Mouse (Mus musculus): ENCODE results near the gene Gm11937.
"Not testable (repeated sequence)": the region's sequence is repeated elsewhere in the genome, so short reads cannot be mapped to it uniquely, and the experiment has no call there.

Gene Gm11937

DNA sequence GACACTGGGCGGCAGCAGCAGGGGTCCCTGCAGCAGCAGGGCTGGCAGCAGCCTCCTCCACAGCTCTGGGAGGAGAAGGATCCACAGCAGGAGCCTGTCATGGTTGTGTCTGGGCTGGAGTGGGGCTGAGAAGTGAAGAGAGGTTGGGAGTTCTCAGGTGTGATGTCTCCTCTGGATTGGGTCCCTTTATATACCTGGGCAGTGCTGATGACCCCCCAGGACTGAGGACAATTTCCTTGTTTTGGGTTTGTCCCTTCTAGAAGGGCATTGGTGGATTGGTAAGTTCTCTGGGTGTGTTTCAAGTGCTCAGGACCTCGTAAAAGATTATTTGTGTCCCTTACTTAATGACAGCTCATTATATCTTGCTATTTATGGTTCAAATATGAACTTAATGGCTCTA, at the start of gene Gm11937:
Gene Gm11937, minus strand, starts transcription at position 101 of the 400 bp plus-strand sequence.
- DNase-seq = not testable (repeated sequence)

DNA sequence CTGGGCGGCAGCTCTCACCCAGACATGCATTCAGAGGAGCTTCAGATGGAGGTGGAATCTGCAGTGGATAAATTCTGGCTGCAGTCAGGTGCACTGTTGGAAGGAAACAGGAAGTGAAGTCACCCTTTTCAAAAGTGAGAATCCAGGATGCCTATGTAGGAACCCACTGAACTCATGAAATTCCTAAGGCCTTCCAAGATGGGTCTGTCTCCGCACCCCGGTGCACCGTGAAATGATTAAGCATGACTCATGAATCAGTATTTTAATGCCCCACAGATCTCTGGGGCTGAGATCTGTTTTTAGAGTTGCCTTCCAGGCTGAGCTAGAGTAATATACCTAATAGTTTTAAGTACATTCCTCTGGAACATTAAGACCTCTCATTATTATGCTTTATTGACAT, 49.3 kb upstream of the Gm11937 start:
- no peak for DNase-seq

DNA sequence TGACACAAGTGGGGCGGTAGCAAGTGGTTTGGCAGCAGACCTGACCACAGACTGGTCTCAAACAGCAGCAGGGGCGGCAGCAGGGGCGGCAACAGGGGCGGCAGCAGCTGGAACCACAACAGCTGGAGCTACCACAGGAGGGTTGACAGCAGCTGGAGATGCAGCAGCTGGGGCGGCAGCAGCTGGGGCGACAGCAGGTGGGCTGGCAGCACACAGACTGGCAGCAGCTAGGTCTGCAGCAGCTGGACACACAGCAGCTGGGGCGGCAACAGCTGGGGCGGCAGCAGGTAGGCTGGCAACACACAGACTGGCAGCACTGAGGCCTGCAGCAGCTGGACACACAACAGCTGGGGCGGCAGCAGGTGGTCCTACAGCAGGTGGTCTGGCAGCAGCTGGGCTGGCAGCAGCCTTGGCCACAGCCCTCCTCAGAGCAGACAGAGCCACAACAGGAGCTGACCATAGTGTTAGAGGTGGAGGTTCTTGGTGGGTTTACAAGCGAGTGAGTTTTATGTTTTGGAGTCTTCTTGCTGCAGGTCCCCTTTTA, 48.5 kb upstream of the Gm11937 start, which contains the start of gene Gm11563:
Gene Gm11563, minus strand, starts transcription at position 494 of the 544 bp plus-strand sequence.
- DNase-seq = not testable (repeated sequence)

DNA sequence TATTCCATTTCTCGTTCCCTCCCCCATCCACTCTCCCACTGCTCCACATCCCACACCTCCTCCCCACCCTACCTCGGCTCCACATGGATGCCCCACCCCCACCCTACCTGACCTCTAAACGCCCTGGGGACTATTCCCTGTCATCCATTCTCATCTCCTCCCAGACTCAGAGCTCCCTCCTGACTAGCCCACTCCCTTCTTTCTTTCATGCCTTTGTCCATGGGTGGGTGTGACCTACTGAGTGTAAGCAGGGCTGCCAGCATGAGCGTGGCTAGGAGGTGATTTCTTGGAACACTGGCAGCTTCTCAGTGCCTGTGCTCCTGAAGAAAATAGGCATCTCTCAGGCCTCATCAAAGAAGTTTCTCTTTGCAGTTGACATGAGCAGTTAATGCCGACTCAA, 47.1 kb upstream of the Gm11937 start:
- DNase-seq = no peak

DNA sequence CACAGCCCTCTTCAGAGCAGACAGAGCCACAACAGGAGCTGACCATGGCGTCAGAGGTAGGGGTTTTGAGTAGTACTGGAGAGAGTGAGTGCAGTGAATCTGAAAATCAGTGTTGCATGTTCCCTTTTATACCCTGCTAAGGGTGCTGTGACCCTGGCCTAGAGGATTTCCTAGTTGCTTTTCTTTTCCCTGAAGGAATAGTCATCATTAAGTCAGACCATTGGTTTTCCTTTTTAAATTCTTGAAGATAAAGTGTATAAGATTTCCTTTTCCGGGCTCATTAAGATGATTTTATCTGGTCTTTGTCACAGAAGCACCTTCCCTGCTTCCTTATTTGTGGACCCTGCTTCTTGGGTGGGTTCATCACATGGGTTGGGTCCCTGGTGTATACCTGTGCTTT, 40.1 kb upstream of the Gm11937 start, which contains the start of gene Gm11555:
Gene Gm11555, minus strand, starts transcription at position 101 of the 400 bp plus-strand sequence.
- no peak for DNase-seq

DNA sequence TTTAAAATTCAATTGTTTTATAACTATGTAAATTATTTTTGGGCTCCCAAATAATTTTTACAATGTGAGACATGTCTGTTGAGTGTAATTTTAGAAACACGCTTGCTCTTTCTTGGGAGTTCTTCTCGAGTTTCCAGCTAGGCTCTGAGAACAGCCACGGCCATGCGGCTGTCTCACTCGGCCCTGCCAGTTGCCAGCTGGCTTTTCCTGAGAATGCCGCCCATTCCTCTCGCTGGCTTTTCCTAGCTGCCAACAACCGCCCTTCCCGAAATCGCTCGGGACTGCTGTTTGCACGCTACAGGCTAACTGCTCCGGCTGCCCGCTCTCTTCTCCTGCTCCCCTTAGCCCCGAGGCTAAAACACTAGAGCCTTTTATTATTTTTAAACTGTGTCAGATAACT, 36.5 kb upstream of the Gm11937 start:
- DNase-seq = no peak

DNA sequence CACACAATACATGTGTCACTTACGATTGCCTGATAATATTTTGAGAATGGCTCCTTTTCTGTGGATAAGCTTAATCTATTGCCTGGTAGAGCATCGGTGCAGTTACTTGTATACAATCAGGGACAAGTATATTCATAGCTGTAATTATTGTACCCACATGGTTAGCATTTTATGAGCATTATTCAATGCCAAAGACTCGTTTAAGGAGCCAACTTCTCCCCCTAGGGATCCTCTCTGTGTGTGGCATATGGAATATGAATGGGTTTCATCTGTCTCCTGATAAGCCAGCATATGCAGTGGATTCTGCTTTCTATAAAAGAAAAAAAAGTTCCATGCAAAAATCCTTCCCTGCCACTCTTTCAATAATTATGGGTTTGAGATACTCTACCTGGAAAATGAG, 34.4 kb upstream of the Gm11937 start:
- no peak for DNase-seq

DNA sequence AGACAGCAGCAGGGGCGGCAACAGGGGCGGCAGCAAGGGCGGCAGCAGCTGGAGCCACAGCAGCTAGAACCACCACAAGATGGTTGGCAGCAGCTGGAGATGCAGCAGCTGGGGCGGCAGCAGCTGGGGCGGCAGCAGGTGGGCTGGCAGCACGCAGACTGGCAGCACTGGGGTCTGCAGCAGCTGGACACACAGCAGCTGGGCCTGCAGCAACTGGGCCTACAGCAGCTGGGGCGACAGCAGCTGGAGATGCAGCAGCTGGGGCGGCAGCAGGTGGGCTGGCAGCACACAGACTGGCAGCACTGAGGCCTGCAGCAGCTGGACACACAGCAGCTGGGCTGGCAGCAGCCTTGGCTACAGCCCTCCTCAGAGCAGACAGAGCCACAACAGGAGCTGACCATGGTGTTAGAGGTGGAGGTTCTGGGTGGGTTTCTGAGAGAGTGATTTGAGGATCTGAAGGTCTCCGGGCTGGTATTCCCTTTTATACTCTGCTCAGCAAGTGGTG, 33.7 kb upstream of the Gm11937 start, which contains the start of gene Krtap4-7:
Gene Krtap4-7, minus strand, starts transcription at position 455 of the 505 bp plus-strand sequence.
- DNase-seq = not testable (repeated sequence)

DNA sequence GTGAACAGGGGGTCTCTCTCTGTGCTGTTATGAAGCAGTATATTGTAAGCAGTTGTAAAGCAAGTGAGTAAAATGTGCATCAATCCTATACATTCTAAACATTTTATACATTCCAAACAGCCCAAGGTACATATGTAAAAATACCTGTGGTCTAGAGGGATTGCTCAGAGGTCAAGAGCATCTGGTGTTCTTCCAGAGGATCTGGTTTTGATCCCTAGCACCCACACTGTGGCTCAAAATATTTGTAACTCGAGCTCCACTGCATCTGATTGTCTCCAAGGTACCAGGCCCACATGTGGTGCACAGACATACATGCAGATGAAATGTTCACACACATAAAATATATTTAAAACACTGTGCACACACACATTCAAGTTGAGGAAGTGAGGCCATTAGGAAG, 30.9 kb upstream of the Gm11937 start:
- no peak for DNase-seq

DNA sequence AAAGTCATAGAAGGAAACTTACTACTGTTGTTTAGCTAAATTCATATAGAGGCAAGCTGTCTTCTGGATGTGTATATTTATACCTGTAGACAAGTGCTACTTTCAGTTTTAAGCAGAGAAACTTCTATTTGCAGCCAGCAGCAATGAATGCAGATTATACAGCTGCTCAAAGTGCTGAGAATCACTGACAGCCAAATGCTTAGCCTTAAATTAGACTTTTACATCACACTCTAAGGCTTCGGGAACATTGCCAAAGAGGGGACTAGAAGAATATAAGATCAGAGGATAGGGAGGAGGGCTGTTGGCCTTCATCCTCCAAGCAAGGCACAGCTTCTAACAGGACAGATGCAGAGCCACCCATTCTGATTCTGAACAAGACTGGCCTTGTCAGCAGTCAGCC, 27.1 kb upstream of the Gm11937 start:
- DNase-seq = no peak

DNA sequence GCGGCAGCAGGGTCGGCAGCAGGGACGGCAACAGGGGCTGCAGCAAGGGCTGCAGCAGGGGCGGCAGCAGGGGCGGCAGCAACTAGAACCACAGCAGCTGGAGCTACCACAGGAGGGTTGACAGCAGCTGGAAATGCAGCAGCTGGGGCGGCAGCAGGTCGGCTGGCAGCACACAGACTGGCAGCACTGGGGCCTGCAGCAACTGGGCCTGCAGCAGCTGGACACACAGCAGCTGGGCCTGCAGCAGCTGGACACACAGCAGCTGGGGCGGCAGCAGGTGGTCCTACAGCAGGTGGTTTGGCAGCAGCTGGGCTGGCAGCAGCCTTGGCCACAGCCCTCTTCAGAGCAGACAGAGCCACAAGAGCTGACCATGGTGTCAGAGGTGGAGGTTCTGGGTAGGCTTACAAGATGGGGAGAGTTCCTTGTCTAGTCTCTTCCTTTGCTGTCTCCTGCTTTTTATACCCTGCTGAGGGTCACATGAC, 24.7 kb upstream of the Gm11937 start, which contains the start of gene Krtap4-2:
Gene Krtap4-2, minus strand, starts transcription at position 432 of the 482 bp plus-strand sequence.
- DNase-seq = no peak

DNA sequence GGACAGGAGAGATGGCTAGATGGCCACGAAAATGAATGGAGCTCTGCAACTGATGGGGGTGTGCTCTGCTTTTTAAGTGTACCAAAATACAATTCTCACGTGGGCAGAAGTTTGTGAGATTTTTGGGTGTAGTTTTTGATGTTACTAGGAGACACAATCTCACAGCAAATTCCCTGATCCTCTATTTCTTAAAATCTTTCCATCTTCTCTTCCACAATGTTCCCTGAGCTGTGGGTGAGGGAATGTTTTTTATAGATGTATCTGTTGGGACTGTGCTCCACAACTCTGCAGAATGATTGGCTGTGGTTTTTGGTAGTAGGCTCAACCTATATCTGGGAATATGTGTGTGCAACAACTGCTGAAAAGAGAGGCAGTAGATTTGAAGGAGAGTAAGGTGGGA, 23.3 kb upstream of the Gm11937 start:
- no peak for DNase-seq

DNA sequence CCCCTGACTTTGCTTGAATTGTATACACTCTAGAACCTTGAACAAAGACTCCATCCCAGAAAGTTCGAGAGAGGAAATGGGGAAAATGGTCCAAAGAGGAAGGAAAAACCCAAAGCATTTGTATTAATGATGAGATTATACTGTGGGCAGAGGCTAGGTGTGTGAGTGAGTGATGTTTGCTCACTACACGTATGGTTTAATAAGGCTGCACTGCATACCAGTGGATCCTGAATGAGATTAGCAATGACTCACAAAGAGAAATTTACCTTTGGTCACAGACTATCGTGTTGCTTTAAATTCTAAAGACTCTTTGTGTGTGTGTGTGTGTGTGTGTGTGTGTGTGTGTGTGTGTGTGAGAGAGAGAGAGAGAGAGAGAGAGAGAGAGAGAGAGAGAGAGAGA, 20.9 kb upstream of the Gm11937 start:
- no peak for DNase-seq

DNA sequence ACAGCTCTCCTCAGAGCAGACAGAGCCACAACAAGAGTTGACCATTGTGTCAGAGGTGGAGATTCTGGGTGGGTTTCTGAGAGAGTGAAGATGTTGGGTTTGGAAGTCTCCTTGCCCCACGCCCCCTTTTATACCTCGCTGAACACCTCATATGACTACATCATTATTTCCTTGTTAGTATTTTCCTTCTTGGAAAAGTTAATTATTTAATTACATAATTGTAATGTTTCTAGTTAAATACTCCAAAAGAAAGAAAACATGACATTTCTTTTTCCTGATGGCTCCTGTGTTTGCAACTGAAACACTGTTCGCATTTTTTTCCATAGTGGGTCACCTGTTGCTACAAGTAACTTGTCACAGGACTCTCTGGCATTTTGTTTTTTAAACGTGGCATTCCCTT, 18.1 kb upstream of the Gm11937 start, which contains the start of gene Krtap4-1:
Gene Krtap4-1, minus strand, starts transcription at position 101 of the 400 bp plus-strand sequence.
- no peak for DNase-seq

DNA sequence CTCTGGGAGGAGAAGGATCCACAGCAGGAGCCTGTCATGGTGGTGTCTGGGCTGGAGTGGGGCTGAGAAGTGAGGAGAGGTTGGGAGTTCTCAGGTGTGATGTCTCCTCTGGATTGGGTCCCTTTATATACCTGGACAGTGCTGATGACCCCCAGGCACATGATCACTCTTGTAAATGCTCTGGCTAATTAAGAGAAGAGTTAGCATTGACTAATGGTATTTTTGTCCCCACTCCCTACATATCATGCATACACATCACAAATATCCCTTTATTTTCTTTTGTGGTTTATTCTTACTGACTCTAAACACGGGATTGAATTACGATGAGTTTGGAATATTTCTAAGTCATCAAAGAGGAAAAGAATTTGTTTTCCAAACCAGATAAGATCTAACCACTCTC, 10.3 kb upstream of the Gm11937 start, which contains the start of gene Gm11562:
Gene Gm11562, minus strand, starts transcription at position 101 of the 400 bp plus-strand sequence.
- no peak for DNase-seq

DNA sequence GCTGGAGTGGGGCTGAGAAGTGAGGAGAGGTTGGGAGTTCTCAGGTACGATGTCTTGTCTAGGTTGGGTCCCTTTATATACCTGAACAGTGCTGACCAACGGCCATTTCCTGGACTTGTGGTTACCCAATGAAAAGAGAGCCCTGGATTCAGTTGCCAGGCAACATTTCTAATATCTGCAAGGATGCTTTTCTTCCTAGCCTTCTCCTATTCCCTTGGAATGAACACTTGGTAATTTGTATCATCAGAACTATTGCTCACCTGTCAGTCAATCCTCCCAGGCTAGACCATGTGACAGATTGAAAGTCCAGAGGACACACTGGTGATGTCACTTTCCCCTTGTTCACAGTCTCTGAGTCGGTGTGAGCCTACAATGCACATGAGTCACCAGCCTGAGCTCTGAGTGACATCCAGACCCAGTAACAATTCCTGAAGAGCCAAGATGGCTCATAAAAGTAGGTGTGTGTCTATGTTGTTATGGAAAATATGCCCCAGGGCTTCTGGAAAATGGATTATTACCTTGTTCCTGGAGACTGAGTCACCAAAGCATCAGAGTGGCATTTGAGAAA, 4.9 kb upstream of the Gm11937 start, which contains the start of gene Krtap2-4:
Gene Krtap2-4, minus strand, starts transcription at position 51 of the 568 bp plus-strand sequence.
- DNase-seq = no peak

DNA sequence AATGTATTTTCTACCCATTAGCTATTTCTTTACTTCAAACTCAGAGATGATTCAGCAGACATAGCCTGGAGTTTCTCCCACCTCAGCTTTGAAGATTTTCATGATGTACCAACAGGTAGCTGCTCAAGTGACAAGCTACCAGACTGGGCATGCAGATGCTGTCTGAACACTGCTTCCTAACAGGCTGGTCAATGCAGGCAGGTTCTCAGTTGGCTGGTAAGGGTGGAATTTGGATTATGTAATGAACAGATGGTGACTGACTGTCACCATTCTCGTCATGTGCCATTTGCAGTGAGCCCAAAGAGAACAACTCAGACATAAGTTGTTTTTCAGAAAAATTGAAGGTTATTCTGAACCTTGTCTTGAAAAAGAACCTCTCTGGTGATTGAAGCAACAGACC, 863 bp downstream of the Gm11937 start:
- DNase-seq = no peak

DNA sequence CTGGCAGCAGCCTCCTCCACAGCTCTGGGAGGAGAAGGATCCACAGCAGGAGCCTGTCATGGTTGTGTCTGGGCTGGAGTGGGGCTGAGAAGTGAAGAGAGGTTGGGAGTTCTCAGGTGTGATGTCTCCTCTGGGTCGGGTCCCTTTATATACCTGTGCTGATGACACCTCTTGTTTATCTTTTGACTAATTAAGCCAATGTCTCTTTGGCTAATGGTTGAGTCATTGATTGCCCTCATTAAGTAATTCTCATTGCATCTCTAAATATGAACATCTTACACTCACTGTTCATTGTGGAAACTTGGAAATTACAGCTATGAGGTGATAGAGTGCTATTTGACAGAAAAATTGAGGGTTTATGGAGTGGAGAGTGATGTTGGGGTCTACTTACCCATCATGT, 6.8 kb downstream of the Gm11937 start, which contains the start of gene Gm11938:
Gene Gm11938, minus strand, starts transcription at position 101 of the 400 bp plus-strand sequence.
- DNase-seq = not testable (repeated sequence)

DNA sequence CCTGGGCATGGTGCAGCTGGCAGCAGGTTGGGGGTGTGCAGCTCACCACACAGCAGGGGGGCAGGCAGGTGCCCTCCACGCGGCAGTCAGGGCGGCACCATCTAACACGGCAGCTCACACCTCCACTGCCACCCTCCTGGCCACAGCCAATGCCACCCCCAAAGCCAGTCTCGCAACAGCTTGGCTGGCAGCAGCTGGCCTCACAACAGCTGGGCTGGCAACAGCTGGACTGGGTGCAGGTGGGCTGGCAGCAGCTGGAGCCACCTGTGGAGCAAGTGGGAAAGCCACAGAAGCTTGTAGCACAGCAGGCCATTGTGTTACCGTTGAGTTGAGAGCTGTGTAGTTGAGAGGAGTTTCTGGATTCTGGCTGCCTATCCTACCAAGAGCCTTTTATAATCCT, 12.2 kb downstream of the Gm11937 start, which contains the start of gene Krtap9-3:
Gene Krtap9-3, minus strand, starts transcription at position 364 of the 400 bp plus-strand sequence.
- DNase-seq = not testable (repeated sequence)

DNA sequence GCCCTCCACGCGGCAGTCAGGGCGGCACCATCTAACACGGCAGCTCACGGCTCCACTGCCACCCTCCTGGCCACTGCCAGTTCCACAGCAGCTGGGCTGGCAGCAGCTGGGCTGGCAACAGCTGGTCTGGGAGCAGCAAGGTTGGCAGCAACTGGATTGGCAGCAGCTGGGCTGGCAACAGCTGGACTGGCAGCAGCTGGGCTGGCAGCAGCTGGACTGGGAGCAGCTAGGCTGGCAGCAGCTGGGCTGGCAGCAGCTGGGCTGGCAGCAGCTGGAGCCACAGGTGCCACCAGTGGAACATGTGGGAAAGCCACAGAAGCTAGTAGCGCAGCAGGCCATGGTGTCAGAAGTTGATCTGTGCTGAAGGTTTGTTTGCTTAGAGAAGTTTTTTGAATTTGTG, 19.0 kb downstream of the Gm11937 start, which contains the start of gene Krtap1-3:
Gene Krtap1-3, minus strand, starts transcription at position 359 of the 400 bp plus-strand sequence.
- DNase-seq = no peak

DNA sequence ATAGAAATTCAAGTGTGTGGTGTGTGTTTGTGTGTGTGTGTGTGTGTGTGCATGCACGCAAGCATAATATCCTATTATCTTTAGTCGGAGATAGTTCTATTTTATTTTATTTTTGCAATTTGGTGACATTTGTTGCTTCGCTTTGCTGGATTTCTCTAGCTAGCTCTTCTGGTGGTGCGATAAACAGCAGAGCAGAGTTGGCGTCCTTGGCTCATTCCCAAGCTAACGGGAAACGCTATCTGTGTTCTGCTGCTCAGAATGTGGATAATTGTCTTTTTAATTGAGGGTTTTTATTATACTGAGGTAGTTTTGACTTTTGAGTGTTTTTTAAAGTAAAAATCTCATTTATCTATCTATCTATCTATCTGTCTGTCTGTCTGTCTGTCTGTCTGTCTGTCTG, 24.9 kb downstream of the Gm11937 start:
- DNase-seq = no peak

DNA sequence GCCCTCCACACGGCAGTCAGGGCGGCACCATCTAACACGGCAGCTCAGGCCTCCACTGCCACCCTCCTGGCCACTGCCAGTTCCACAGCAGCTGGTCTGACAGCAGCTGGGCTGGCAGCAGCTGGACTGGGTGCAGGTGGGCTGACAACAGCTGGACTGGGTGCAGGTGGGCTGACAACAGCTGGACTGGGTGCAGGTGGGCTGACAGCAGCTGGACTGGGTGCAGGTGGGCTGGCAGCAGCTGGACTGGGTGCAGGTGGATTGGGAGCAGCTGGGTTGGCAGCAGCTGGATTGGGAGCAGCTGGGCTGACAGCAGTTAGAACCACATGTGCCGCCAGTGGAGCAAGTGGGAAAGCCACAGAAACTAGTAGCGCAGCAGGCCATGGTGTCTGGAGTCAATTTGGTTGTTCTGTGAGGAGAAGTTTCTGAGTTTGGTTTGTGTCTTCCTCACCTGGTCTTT, 26.7 kb downstream of the Gm11937 start, which contains the start of gene Krtap1-4:
Gene Krtap1-4, minus strand, starts transcription at position 410 of the 460 bp plus-strand sequence.
- no peak for DNase-seq

DNA sequence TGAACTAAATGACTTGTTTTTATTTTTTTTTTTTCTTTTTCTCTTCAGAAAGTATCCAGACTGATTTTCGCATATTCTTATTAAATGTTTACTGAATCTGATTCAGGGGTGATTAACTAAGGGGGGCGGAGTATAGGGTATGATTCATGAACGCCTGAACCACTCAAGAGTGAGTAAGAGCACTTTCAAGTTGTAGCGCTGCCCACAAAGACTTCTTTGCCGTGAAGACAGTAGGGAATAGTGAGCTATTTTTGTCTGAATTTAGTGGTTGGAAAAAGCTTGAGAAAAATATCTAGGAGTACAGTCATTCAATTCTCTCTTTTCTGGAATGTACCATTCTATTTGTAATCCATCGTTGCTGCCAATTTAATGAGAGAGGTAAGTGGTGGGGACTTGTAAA, 28.4 kb downstream of the Gm11937 start:
- no peak for DNase-seq

Data from kidney, postnatal 10 days (tissue).